Mouse (Mus musculus): ENCODE data around the gene Pdlim5.

Pdlim5 gene

DNA sequence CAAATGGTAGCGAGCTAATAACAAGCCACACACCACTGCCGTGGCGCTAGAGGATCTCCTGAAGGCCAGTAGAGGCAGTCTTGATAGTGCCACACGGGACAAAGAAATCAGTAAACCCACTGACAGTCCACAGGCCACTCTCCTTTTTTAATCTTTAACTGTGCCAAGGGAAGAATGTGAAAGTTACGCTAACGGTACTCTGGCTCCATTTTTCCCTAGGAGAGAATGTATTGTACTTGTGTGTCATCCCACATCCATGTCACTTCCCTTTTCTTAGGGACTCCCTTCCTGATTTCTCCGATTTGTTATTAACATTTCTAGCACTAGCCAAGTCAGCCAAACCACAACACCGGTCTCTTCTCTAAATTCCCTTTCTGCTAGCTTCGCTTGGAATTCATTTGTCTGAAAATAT is 1.5 kb downstream of the Pdlim5 start:
- DNase-seq: no peak

- DNase-seq: no peak
Observed at GRCm38 (mm10) chr3:142391531-142391930, 4.0 kb downstream of the Pdlim5 start.

- DNase-seq: no peak
Observed at GRCm38 (mm10) chr3:142390288-142390687, 5.2 kb downstream of the Pdlim5 start.

GRCm38 (mm10) chr3:142388189-142388588 is 7.3 kb downstream of the Pdlim5 start:
- DNase-seq: no peak

- DNase-seq: no peak
Observed at GRCm38 (mm10) chr3:142386505-142386904, 9.0 kb downstream of the Pdlim5 start.

DNA sequence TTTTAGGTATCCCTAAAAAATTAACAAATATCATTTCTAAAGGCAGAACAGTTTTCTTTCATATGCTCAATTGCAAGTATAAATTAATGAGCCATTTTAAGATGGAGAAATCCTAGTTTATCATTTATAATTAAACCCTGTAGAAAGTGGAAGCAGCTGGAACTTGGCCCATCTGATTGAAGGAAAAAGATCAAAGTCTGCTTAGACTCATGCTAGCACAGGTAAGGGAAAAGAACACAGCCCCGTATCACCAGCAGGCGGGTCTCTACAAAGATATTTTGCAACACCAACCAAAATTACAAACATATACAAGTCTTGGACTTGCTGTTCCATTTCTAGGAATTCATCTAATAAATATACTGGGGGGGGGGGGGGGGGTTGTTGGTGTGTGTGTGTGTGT is 9.8 kb downstream of the Pdlim5 start:
- DNase-seq: no peak

- no peak for DNase-seq
Observed at GRCm38 (mm10) chr3:142376638-142377037, 18.9 kb downstream of the Pdlim5 start.

DNA sequence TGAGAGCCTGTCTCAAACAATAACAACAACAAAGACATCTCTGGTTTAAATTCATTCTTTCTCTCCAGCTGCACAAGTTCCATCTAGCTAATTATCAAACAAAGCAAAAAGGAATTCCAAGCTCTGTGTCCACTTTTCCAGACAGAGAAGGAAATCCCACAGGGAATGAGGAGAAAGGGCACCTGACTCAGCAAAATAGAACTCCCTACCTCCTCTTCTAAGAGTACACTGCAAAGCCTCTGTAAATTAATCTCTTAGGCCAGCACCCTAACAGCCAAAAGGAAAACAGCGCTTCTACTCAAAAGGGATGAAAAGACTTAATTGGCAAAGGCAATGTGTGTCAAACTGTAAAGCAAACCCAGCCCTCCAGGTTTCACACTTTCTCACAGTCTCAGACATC is 20.4 kb downstream of the Pdlim5 start:
- no peak for DNase-seq

DNA sequence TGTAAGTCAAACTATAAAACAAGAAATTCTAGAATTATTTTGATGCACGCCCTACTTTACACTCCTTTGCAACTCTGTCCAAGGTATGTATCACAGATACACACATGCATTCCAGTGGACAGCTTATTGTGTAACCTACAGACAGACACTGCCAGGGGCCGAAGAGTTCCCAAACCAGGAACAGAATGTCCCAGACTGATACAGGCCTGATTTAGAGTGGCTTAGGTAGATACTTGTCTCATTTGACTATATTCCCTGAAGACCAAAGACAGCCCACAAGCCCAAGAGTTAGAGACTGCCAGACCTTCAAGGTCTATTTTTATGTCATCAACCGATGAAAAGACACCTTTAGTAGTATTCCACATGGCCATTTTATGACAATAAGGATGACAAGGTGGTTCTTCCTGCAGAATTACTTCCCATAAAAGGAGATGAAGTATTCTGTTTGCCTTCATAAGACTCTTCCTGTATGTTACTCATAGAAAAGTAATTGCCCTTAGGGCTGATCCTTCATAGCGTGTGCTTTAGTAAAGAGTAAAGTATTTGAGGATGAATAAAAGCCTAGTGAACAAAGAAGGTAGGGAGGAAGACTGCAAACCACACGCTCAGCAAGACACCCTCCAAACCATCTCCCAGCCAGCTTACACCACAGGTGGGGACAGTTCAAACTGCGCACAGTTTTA is 22.9 kb downstream of the Pdlim5 start:
- DNase-seq: no peak

- DNase-seq: no peak
Observed at GRCm38 (mm10) chr3:142368411-142368810, 27.1 kb downstream of the Pdlim5 start.

DNA sequence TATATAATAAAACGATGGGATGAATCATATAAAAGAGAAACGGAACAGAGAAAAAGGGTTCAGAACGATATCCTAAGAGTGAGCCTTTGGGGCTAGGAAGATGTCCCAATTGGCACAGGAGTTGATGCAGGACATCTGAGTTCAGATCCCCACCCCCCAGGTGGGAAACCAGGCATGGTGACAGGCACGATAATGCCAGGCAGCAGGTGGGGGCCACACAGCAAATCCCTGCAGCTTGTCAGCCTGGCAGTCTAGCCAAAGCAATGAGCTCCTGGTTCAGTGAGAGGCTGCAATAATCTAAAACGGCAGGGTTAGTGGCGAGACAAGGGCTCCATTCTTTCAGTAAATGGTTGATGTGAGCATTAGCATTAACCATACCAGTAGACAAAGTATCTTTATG is 33.4 kb downstream of the Pdlim5 start:
- DNase-seq: no peak

GRCm38 (mm10) chr3:142358951-142359350 is 36.5 kb downstream of the Pdlim5 start:
- no peak for DNase-seq

GRCm38 (mm10) chr3:142356661-142357060 is 38.8 kb downstream of the Pdlim5 start:
- DNase-seq: no peak

DNA sequence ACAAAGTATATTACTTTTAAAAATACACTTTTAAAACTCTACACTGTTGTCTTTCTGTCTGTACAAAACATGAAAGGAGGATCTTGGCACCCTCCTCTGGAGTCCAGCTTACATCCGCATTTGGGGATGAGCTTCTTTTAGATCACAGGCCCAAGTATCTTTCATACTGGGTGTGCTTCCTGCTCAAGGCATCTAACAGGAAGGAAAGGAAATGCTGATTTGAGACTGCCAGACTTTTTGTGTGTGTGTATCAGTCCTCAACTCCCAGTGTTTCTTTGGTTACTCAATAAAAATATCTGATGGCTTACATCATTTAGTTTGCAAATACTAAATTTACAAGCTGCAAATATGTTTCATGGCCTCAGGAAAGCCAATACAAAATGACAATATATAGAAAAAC is 42.3 kb downstream of the Pdlim5 start:
- no peak for DNase-seq

GRCm38 (mm10) chr3:142350513-142350912 is 45.0 kb downstream of the Pdlim5 start:
- DNase-seq: no peak

- no peak for DNase-seq
Observed at GRCm38 (mm10) chr3:142348816-142349631, 46.5 kb downstream of the Pdlim5 start.

DNA sequence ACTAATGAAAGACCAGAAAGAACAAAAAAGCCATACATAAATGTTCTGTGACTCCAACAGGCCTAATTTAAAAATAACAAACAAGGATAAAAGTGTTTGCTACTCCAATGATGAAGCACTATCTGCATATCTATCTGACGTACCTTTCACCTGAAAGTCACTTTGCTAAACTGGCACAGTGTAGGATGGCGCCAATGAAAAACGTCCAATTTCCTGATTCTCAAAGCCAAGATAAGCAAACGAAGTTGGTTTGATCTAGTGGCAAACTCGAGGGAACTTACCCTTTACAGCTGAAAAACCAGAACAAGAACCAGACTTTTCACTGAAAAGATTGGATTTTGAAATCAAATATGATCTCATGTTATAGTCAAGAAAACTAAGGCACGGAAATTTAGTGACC is 49.2 kb downstream of the Pdlim5 start:
- DNase-seq: no peak

GRCm38 (mm10) chr3:142345235-142346125 is 50.0 kb downstream of the Pdlim5 start:
- DNase-seq: no peak

GRCm38 (mm10) chr3:142343786-142344185 is 51.7 kb downstream of the Pdlim5 start:
- no peak for DNase-seq

DNA sequence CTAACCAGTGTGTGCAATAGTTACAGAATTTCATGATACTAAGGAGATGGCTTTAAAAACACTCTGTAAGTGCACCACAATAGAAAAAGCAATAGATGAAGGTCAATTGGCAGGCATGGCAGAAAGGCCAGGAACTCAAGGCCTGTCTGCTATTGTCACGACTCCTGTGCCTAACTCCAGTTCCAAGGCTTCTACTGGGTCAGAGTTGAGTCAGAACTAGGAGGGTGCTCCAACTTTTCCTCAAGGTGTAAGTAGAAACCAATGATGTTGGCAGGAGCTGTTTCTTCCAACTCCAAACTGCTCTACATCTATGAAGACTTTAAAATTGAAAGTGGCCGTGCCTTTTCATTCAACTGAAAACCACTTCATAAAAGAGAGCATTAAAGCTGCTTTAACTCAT is 54.8 kb downstream of the Pdlim5 start:
- no peak for DNase-seq

- DNase-seq: no peak
Observed at GRCm38 (mm10) chr3:142339440-142340251, 55.9 kb downstream of the Pdlim5 start.

DNA sequence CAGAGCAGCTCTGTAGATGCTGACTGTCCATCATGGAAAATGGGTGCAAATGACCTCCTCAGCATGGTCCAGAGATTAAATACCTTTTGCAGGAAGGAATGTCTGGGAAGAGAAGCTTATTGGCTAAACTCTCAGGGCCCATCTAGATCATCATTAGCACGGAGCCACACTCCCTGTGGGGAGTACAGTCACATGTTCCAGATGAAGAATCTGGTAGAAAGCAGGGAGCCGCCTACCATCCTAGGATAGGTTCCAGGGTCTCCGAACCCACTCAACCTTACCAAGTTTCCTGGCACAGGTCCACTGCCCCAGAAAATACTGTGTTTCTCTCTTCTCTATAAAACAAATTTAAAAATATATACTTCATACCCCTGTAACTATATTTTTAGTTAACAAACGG is 57.4 kb downstream of the Pdlim5 start:
- DNase-seq: no peak

- no peak for DNase-seq
Observed at GRCm38 (mm10) chr3:142334496-142334895, 61.0 kb downstream of the Pdlim5 start.

Measured in cerebellum, adult 11 months (tissue).